ENCODE assay signal across 13 mouse cellular contexts in the genomic region with DNA sequence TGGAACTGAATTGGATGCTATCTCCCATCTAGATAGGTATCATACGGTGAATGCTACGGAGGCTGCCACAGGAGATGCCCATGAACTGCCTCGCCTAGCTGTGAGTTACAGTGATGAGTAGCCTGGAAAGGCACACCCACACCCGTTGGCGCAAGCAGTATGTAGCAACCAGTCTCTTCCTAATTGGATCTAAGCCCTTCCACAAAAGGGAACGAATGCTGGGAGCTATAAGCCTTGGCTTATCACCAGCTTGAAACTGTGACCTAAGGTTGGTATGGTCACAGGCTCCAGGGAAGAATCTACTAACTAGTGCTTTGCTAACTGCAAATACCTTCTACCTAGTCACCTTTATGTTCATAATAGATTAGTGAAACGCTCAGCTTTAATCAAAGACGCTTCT.
"Had no signal": no experiment of that assay in that cellular context is flagged by ENCODE, and none has a peak within 500 bp of the region (broad histone marks: within the 10 kb centered on the region; RNA-seq: fewer than 3 reads in every experiment).

No protein-coding gene starts in this region.

- ATAC-seq: midbrain, embryonic 15.5 days had no signal

- DNase-seq: lung, adult 18-20 months; lung, embryonic 14.5 days; lung, postnatal 10 days; lung, postnatal 4 days; thymus, adult 2 months; thymus, postnatal 25 days; thymus, postnatal 4 days had no signal

- H3K27ac ChIP-seq: midbrain, embryonic 10.5 days; midbrain, embryonic 12.5 days; midbrain, embryonic 15.5 days; neural tube, embryonic 12.5 days; stomach, embryonic 15.5 days; stomach, postnatal 0 days had no signal

- H3K4me3 ChIP-seq: midbrain, embryonic 10.5 days; midbrain, embryonic 12.5 days; midbrain, embryonic 15.5 days; neural tube, embryonic 12.5 days; stomach, embryonic 15.5 days had no signal

- H3K27me3 ChIP-seq: midbrain, embryonic 12.5 days; midbrain, embryonic 15.5 days; neural tube, embryonic 12.5 days; stomach, embryonic 15.5 days had no signal

- H3K4me1 ChIP-seq: midbrain, embryonic 12.5 days; midbrain, embryonic 15.5 days; neural tube, embryonic 12.5 days; stomach, embryonic 15.5 days had no signal

- H3K36me3 ChIP-seq: midbrain, embryonic 10.5 days; midbrain, embryonic 12.5 days; midbrain, embryonic 15.5 days; neural tube, embryonic 12.5 days; stomach, embryonic 15.5 days had no signal

- H3K9ac ChIP-seq: lung, embryonic 14.5 days; midbrain, embryonic 12.5 days; midbrain, embryonic 15.5 days; neural tube, embryonic 12.5 days; stomach, embryonic 15.5 days had no signal
